Mouse (Mus musculus) regulatory T cell (primary cell): ENCODE measurements at regions not wholly inside any gene's neighbourhood (a gene's known extent, or its start where the extent isn't known, plus 50 kb on each side); places are given as distances from the start of the nearest gene placed in this dataset.

Experiments used
- in situ Hi-C: fragments of 300-600 bp; cut with MboI, MseI; formaldehyde crosslinking; loops from one replicate; pipeline ENCODE4 v1.15.1; 2025; ENCODE audit warnings: high pct_unique_total_duplicates

- in situ Hi-C loops = no loop called here
Measured at GRCm38 (mm10) chr3:147442925-147443690, 590.9 kb downstream of the Ttll7 start.

- in situ Hi-C loops = no loop called here
Measured at GRCm38 (mm10) chr3:147443691-147443960, 591.5 kb downstream of the Ttll7 start.

GRCm38 (mm10) chr3:147444005-147444763 is 592.0 kb downstream of the Ttll7 start:
- in situ Hi-C loops = no loop called here

- in situ Hi-C loops = no loop called here
Measured at GRCm38 (mm10) chr3:147445066-147445844, 593.1 kb downstream of the Ttll7 start.

GRCm38 (mm10) chr3:147445884-147446283 is 593.7 kb downstream of the Ttll7 start:
- in situ Hi-C loops = no loop called here

- in situ Hi-C loops = no loop called here
Measured at GRCm38 (mm10) chr3:147452176-147452575, 600.0 kb downstream of the Ttll7 start.

- in situ Hi-C loops = no loop called here
Measured at GRCm38 (mm10) chr3:147455383-147455782, 603.2 kb downstream of the Ttll7 start.

GRCm38 (mm10) chr3:147456294-147456693 is 604.1 kb downstream of the Ttll7 start:
- in situ Hi-C loops = no loop called here

GRCm38 (mm10) chr3:147458115-147458514 is 605.9 kb downstream of the Ttll7 start:
- in situ Hi-C loops = no loop called here

- in situ Hi-C loops = no loop called here
Measured at GRCm38 (mm10) chr3:147479890-147480289, 627.7 kb downstream of the Ttll7 start.
